Mouse (Mus musculus): ENCODE data around the gene Vmn1r40. TPM values are rescaled to one million over a fixed set of nuclear protein-coding genes. Genes with fewer than 3 reads are reported as not detected.

Gene Vmn1r40
- total RNA-seq, 2 experiments from 2014 or later, result not detected

Other genes starting within 250 kb of the Vmn1r40 start
- gene Chchd6, start 111.9 kb upstream of the Vmn1r40 start, total RNA-seq (2021), result 1 to 10 TPM; 1.6 to 3.0 TPM
- 1 to 10 TPM; 4.3 to 4.7 TPM for gene Txnrd3, start 63.6 kb upstream of the Vmn1r40 start, total RNA-seq (2021)
- gene Vmn1r41, start 33.2 kb downstream of the Vmn1r40 start, total RNA-seq (2021), result not detected
- not detected for gene Vmn1r42, start 168.9 kb downstream of the Vmn1r40 start, total RNA-seq (2021)
- gene Vmn1r43, start 168.9 kb downstream of the Vmn1r40 start, total RNA-seq (2021), result not detected
- not detected for gene Vmn1r44, start 176.1 kb downstream of the Vmn1r40 start, total RNA-seq (2021)
- gene Vmn1r45, start 233.1 kb downstream of the Vmn1r40 start, total RNA-seq (2021), result not detected